Mouse (Mus musculus) neural tube, embryonic 15.5 days (tissue): ENCODE results near the gene Vrtn. TPM values are rescaled to one million over a fixed set of nuclear protein-coding genes. Genes with fewer than 3 reads are reported as not detected.

Experiments
- ATAC-seq: fragments of 200-750 bp; cut with Nextera tagmentation; 2 replicates; pipeline ENCODE4 v1.8.0; 2017; ENCODE audit warnings: mild to moderate bottlenecking, moderate TSS enrichment, moderate library complexity; ENCODE audit not compliant: low FRiP score
- H3K27ac ChIP-seq: fragments of 300-500 bp; sonication (generic); replicated peaks from 2 replicates; pipeline ENCODE4 v1.5.1; 2015; ENCODE audit warnings: mild to moderate bottlenecking, inconsistent platforms
- H3K27me3 ChIP-seq: fragments of 300-500 bp; sonication (generic); replicated peaks from 2 replicates; pipeline ENCODE4 v1.6.1; 2015; ENCODE audit warnings: inconsistent platforms
- H3K36me3 ChIP-seq: fragments of 300-500 bp; sonication (generic); 2 replicates; pipeline ENCODE4 v1.6.1; 2015; ENCODE audit warnings: inconsistent platforms
- H3K4me1 ChIP-seq: fragments of 300-500 bp; sonication (generic); 2 replicates; pipeline ENCODE4 v1.6.1; 2015; ENCODE audit warnings: inconsistent platforms
- H3K4me2 ChIP-seq: fragments of 300-500 bp; sonication (generic); 2 replicates; pipeline ENCODE4 v1.6.1; 2015; ENCODE audit warnings: inconsistent platforms, mild to moderate bottlenecking, moderate library complexity
- H3K4me3 ChIP-seq: fragments of 300-500 bp; sonication (generic); replicated peaks from 2 replicates; pipeline ENCODE4 v1.5.1; 2015; ENCODE audit warnings: mild to moderate bottlenecking, inconsistent platforms
- H3K9ac ChIP-seq: fragments of 300-500 bp; sonication (generic); replicated peaks from 2 replicates; pipeline ENCODE4 v1.6.1; 2015; ENCODE audit warnings: mild to moderate bottlenecking, inconsistent platforms
- H3K9me3 ChIP-seq: fragments of 300-500 bp; sonication (generic); replicated peaks from 2 replicates; pipeline ENCODE4 v1.6.1; 2016; ENCODE audit warnings: inconsistent platforms
- WGBS: fragments of 180-500 bp; shearing (Covaris S2); methylation state at CpG from one replicate; pipeline ENCODE4 v1.1.7; 2015; ENCODE audit warnings: mixed read lengths; 5-methylcytosine and 5-hydroxymethylcytosine counted together
- polyA plus RNA-seq: library from polyadenylated mRNA; unstranded; fragments of >200 nt; fragmentation: Nextera tagmentation; extraction: Ambion mirVana; gene quantifications from 2 replicates; pipeline ENCODE4 v1.2.1, GENCODE M21; 2015

Gene Vrtn
- polyA plus RNA-seq, 1 experiment from 2014 or later, result not detected

DNA sequence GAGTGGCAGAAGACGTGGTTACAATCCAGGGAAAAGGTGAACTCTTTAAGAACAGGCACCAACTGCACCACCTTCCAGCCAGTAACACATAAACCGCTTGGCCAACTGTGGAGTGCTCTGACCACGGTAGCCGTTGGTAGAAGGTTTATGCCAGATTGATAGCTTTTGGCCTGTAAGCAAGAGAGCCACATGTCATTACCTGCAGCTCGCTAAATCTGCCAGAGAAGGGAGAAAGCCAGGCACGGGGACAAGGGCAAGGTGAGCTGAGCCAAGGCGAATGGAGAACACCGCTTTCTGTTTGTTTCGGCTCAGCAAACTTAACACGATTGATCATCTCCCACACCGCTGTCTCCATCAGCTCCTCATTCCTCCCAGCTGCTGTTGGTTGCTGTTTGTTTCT is 48.2 kb downstream of the Vrtn start:
- Histone ChIP-seq H3K4me1 (peaks cover 6% of the 10 kb centered on the region; the same call in 1 of the 2 replicates), H3K4me2 (no peak overlapping the region), H3K9ac (no peak overlapping the region), H3K4me3 (no peak overlapping the region), H3K36me3 (no peaks in the 10 kb centered on the region), H3K9me3 (no peaks in the 10 kb centered on the region), H3K27ac (no peak overlapping the region), H3K27me3 (no peaks in the 10 kb centered on the region)
- ATAC-seq, result no peak
- WGBS, result 87% methylated on average over 11 of the region's 11 CpGs

DNA sequence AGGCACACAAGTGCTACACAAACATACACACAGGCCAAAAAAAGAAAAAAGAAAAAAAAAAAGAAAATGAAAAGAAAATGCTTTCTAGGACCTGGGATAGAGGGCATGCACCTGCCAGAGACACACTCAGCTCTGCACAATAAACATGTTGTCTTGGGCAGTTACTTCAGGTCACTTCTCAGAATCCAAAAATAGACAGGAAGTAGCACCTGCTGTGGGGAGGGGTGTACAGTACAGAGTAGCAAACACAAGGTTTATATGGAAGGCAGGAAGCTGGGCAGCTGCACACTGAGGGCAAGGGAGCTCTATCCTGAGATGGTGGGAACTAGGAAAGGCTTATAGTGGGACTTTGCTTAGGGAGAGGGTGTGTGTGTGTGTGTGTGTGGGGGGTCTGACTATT is 50.5 kb downstream of the Vrtn start:
- Histone ChIP-seq H3K9ac (no peak overlapping the region), H3K27ac (no peak overlapping the region)
- ATAC-seq, result no peak

DNA sequence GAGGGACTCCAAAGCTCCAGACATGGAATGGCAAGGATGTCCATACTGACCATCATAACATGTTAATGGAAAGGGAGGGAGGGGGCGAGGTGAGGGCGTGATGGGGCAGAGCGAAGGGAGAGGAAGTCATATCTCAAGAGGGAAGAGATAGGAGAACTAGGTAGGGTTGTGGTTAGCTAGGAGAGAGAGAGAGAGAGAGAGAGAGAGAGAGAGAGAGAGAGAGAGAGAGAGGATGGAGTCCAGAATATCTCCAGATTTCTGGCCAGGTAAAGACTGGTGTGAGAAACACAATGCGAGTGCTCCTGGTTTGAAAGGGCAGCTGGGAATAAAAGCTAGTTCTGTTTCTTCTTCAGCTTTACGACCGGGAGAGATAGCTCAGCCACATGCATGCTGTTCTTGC is 51.3 kb downstream of the Vrtn start:
- Histone ChIP-seq H3K27ac (no peak overlapping the region), H3K4me2 (no peak overlapping the region), H3K4me3 (no peak overlapping the region), H3K9me3 (no peaks in the 10 kb centered on the region), H3K4me1 (0 out of 2 replicates have a peak, but pooled peaks cover 2% of the 10 kb centered on the region), H3K27me3 (peaks cover 7% of the 10 kb centered on the region), H3K36me3 (no peaks in the 10 kb centered on the region), H3K9ac (no peak overlapping the region)
- WGBS, result 80% methylated on average over 6 of the region's 6 CpGs
- no peak for ATAC-seq

More for the DNA sequence above, 50.5 kb downstream of the Vrtn start:
- 0 out of 2 replicates have a peak, but pooled peaks cover 6% of the 10 kb centered on the region for H3K27me3 ChIP-seq
- H3K4me3 ChIP-seq, result no peak overlapping the region
- peaks cover 5% of the 10 kb centered on the region; the same call in 1 of the 2 replicates for H3K4me1 ChIP-seq
- no peaks in the 10 kb centered on the region for H3K9me3 ChIP-seq
- no peaks in the 10 kb centered on the region for H3K36me3 ChIP-seq
- H3K4me2 ChIP-seq, result no peak overlapping the region

DNA sequence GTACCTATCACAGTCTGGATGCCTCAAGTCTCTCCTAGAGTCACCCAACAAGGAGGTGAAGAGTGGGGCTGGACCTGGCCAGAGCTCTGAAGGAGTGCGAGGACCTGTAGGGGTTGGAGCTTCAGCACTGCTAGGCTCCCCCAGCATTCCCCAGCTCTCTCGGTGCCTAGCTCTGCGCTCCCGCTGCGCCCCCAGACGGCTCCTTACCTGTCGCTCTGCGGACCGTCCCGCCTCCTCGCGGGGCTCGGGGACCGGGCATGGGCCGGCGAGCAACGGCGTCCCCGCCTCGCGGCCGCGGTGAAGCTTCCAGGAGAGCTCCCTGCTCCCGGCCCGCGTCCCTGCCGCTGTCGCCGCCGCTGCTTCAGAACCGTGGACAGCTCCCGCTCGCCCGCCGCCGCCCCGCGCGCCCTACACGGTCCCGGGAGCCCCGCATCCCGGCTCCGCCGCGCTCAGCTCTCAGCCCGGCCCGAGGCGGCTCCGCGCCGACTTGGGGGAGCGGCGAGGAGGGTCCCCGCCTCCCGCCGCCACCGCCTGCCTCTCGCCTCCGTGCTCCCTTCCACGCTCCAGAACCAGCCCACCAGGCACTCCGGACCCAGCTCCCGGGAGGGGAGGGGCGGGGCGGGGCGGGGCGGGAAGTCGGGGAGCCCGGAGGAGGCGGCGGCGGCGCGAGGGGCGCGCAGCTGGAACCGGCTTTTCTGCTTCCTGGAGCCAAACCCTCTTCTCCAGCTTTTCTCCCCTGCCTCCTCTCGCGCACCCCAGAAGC is 57.7 kb downstream of the Vrtn start, which contains the start of gene Syndig1l:
Gene Syndig1l (minus strand): TSS at position 513 of the 763 bp plus-strand sequence.
- Histone ChIP-seq H3K36me3 (no peaks in the 10 kb centered on the region), H3K4me1 (peaks cover 24% of the 10 kb centered on the region), H3K9ac (peak within 1 kb of the TSS; percentile 75), H3K9me3 (no peaks in the 10 kb centered on the region), H3K4me3 (peak within 1 kb of the TSS; percentile 67), H3K4me2 (peak within 1 kb of the TSS; percentile 87), H3K27me3 (peaks cover 25% of the 10 kb centered on the region), H3K27ac (peak within 1 kb of the TSS; percentile 57; the same call in 1 of the 2 replicates)
- WGBS, result 0% methylated on average over 41 of the region's 79 CpGs
- peak; percentile 79 for ATAC-seq

Other genes with a start within 250 kb of the Vrtn start
- 11.6 and 17.0 TPM in 2 replicates for gene Entpd5, start 232.0 kb upstream of the Vrtn start, polyA plus RNA-seq
- gene Bbof1, start 231.9 kb upstream of the Vrtn start, polyA plus RNA-seq, result 3.6 and 5.0 TPM in 2 replicates
- 21.5 and 21.9 TPM in 2 replicates for gene Rnf113a2, start 223.8 kb upstream of the Vrtn start, polyA plus RNA-seq
- gene Aldh6a1, start 190.0 kb upstream of the Vrtn start, polyA plus RNA-seq, result 31.7 and 34.7 TPM in 2 replicates
- gene Lin52, start 189.6 kb upstream of the Vrtn start, polyA plus RNA-seq, result 28.9 and 29.7 TPM in 2 replicates
- 5.7 and 6.0 TPM in 2 replicates for gene Vsx2, start 71.3 kb upstream of the Vrtn start, polyA plus RNA-seq
- gene Abcd4, start 23.6 kb upstream of the Vrtn start, polyA plus RNA-seq, result 14.0 and 14.3 TPM in 2 replicates
- 7.3 and 10.2 TPM in 2 replicates for gene Syndig1l, start 57.8 kb downstream of the Vrtn start, polyA plus RNA-seq
- gene Npc2, start 132.1 kb downstream of the Vrtn start, polyA plus RNA-seq, result 54.1 and 57.7 TPM in 2 replicates
- 134 and 144 TPM in 2 replicates for gene Isca2, start 132.2 kb downstream of the Vrtn start, polyA plus RNA-seq
- gene Ltbp2, start 235.5 kb downstream of the Vrtn start, polyA plus RNA-seq, result 0.22 and 0.47 TPM in 2 replicates